Comparison of ENCODE assay signal across 22 mouse cellular contexts in genomic region chr19:38913786-38914185, GRCm38 (mm10). TPM values are rescaled to one million over a fixed set of nuclear protein-coding genes. Genes with fewer than 3 reads are reported as not detected.
A peak's percentile ranks its signal among the peaks of the same experiment; 100 is the strongest.
DNase-seq lines count a peak whose midpoint lies in the region; ATAC-seq and TF ChIP-seq lines count a peak whose summit lies in the region.
"Had no signal": no experiment of that assay in that cellular context is flagged by ENCODE, and none has a peak within 500 bp of the region (broad histone marks: within the 10 kb centered on the region; RNA-seq: fewer than 3 reads in every experiment).

No protein-coding gene starts in this region.

- no peak for TF ChIP-seq CTCF in midbrain, postnatal 0 days (IDR thresholded peaks at IDR 0.05)

- WGBS in midbrain, embryonic 11.5 days: 90% methylated on average over 9 of the region's 9 CpGs
- WGBS in midbrain, postnatal 0 days: 92% methylated on average over 9 of the region's 9 CpGs

- ATAC-seq in midbrain, embryonic 11.5 days (ENCODE audit: low FRiP score): no peak
- ATAC-seq in midbrain, postnatal 0 days (ENCODE audit: low FRiP score): no peak
- ATAC-seq: forebrain, embryonic 14.5 days; hindbrain, postnatal 0 days had no signal

- no peak overlapping the region for H3K4me2 ChIP-seq in midbrain, embryonic 11.5 days
- H3K4me2 ChIP-seq in midbrain, postnatal 0 days (ENCODE audit: low read depth, low read length, poor library complexity, severe bottlenecking): no peak overlapping the region
- H3K4me2 ChIP-seq: embryonic facial prominence, embryonic 15.5 days; heart, embryonic 11.5 days; heart, embryonic 15.5 days; hindbrain, embryonic 13.5 days had no signal

- H3K4me1 ChIP-seq in midbrain, embryonic 11.5 days (ENCODE audit: control insufficient read depth, insufficient read depth, low read length): no peaks in the 10 kb centered on the region
- no peaks in the 10 kb centered on the region for H3K4me1 ChIP-seq in midbrain, postnatal 0 days (ENCODE audit: insufficient read depth, low read length)
- H3K4me1 ChIP-seq: embryonic facial prominence, embryonic 15.5 days; forebrain, embryonic 10.5 days; heart, embryonic 15.5 days; hindbrain, embryonic 13.5 days had no signal

- no peaks in the 10 kb centered on the region for H3K9me3 ChIP-seq in midbrain, embryonic 11.5 days (ENCODE audit: control insufficient read depth, low read length)
- no peaks in the 10 kb centered on the region for H3K9me3 ChIP-seq in midbrain, postnatal 0 days (ENCODE audit: low read length)
- H3K9me3 ChIP-seq: embryonic facial prominence, embryonic 15.5 days; forebrain, embryonic 10.5 days; heart, embryonic 15.5 days; hindbrain, embryonic 13.5 days had no signal

- H3K27me3 ChIP-seq in midbrain, embryonic 11.5 days (ENCODE audit: control insufficient read depth, insufficient read depth, low read length): no peaks in the 10 kb centered on the region
- H3K27me3 ChIP-seq in midbrain, postnatal 0 days (ENCODE audit: insufficient read depth, low read length): no peaks in the 10 kb centered on the region
- H3K27me3 ChIP-seq: embryonic facial prominence, embryonic 15.5 days; heart, embryonic 15.5 days; hindbrain, embryonic 13.5 days had no signal

- H3K36me3 ChIP-seq in midbrain, embryonic 11.5 days (ENCODE audit: control insufficient read depth, insufficient read depth, low read length): no peaks in the 10 kb centered on the region; the same call in 1 of the 2 replicates
- peaks cover 25% of the 10 kb centered on the region for H3K36me3 ChIP-seq in midbrain, postnatal 0 days (ENCODE audit: insufficient read depth, low read length)

- H3K27ac ChIP-seq in midbrain, embryonic 11.5 days (ENCODE audit: low read depth, low read length): no peak overlapping the region
- H3K27ac ChIP-seq in midbrain, postnatal 0 days (ENCODE audit: low read depth, low read length): no peak overlapping the region
- H3K27ac ChIP-seq: embryonic facial prominence, embryonic 15.5 days; forebrain, embryonic 10.5 days; gastrocnemius, adult 2 months; heart, adult 2 months; heart, embryonic 15.5 days; hindbrain, embryonic 13.5 days; hindbrain, postnatal 0 days had no signal

- H3K9ac ChIP-seq in midbrain, embryonic 11.5 days (ENCODE audit: low read length): no peak overlapping the region
- no peak overlapping the region for H3K9ac ChIP-seq in midbrain, postnatal 0 days (replicated peaks; ENCODE audit: low read length, poor library complexity, severe bottlenecking)
- H3K9ac ChIP-seq: embryonic facial prominence, embryonic 15.5 days; heart, embryonic 15.5 days; hindbrain, embryonic 13.5 days had no signal

- DNase-seq in cerebellum, adult 9-11 months: peak; percentile 23
- DNase-seq in cerebellum, adult 8-10 months: no peak
- peak; percentile 12 for DNase-seq in midbrain, embryonic 11.5 days (ENCODE audit: low spot score, missing footprints)
- no peak for DNase-seq in midbrain, postnatal 0 days (ENCODE audit: low spot score)
- peak; percentile 37 to 66 for DNase-seq in cerebellum, postnatal 25 days
- DNase-seq in gastrocnemius, adult 8-10 months (ENCODE audit: low spot score in 2 of 2): no peak
- DNase-seq: adrenal gland, adult 2 months; adrenal gland, postnatal 25 days; embryo, embryonic 11 days; gastrocnemius, adult 2 months; gastrocnemius, postnatal 36 days; heart, adult 2 months; heart, postnatal 14 days; kidney, adult 11 months had no signal

- H3K4me3 ChIP-seq in midbrain, embryonic 11.5 days (ENCODE audit: low read depth, low read length): no peak overlapping the region
- H3K4me3 ChIP-seq in midbrain, postnatal 0 days (ENCODE audit: low read depth, low read length): no peak overlapping the region
- H3K4me3 ChIP-seq: embryonic facial prominence, embryonic 15.5 days; erythroblast, embryonic 14.5 days; forebrain, embryonic 10.5 days; gastrocnemius, adult 2 months; heart, adult 2 months; heart, embryonic 15.5 days; hindbrain, embryonic 13.5 days had no signal

RNA-seq across cellular contexts. Expression of gene Hells, which starts 16.9 kb away (rescaled TPM):
- 94.3 and 95.7 TPM in 2 replicates for polyA plus RNA-seq in midbrain, embryonic 11.5 days (2014; fragmentation: Nextera tagmentation; extraction: Ambion mirVana)
- 3.7 and 5.5 TPM in 2 replicates for total RNA-seq in midbrain, postnatal 0 days (2014; rRNA removed)
- polyA plus RNA-seq in midbrain, postnatal 0 days (2015; fragmentation: Nextera tagmentation; extraction: Ambion mirVana): 3.6 and 4.8 TPM in 2 replicates
- under 1 TPM; 0.15 to 0.72 (median 0.23) TPM for total RNA-seq in gastrocnemius, adult 8-10 months (2022)

Comparison
In these comparisons a context has a peak if more than half of its experiments do, and no peak if none do; other contexts are left out.
1. DNase-seq: peak in cerebellum, adult 9-11 months (single experiment), midbrain, embryonic 11.5 days (single experiment) and cerebellum, postnatal 25 days (2 of 2); none in cerebellum, adult 8-10 months (single experiment), midbrain, postnatal 0 days (single experiment) and gastrocnemius, adult 8-10 months (0 of 2).